Mouse (Mus musculus) thymus, postnatal 4 days (tissue): Measurements from ENCODE around the gene Slc24a3.
A peak's percentile ranks its signal among the peaks of the same experiment; 100 is the strongest.

Source experiments
- DNase-seq: peaks from one replicate; pipeline ENCODE4 v3.0.0; 2021

The Slc24a3 gene

DNA sequence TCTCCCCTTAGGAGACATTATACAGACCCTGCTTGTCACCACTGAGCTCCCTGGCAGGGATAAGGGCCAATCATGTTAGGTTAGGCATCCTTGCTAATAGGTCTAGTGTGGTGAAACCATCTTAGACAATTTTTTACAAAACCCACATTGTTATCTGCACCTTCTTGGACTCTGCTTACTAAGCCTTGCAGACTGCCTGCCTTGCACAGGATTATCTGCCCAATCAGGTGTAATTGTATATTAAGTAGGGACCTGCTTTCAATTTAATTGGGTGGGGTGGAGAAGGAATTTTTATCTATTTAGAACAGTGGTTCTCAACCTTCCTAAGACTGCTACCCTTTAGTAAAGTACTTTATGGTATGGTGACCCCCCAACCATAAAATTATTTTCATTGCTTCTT lies 394.9 kb downstream of the Slc24a3 start:
- DNase-seq: no peak

DNA sequence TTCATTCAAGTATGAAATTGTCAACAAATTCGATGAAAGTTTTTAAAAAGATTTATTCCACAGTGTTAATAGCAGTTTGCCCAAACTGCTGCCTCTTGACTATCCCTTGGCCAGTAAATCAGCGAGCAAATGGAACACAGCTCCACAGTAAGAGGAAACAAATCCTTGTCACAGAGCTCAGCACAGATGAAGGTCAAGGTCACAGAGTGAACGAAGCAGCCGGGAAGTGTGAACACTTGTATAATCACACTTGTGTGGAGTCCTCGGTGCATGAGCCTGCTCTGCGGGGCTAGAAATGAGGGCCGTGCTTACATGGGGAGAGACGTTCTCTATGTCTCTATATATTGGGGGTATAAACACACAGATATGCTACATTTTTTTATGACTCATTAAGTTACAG lies 397.0 kb downstream of the Slc24a3 start:
- DNase-seq: no peak

DNA sequence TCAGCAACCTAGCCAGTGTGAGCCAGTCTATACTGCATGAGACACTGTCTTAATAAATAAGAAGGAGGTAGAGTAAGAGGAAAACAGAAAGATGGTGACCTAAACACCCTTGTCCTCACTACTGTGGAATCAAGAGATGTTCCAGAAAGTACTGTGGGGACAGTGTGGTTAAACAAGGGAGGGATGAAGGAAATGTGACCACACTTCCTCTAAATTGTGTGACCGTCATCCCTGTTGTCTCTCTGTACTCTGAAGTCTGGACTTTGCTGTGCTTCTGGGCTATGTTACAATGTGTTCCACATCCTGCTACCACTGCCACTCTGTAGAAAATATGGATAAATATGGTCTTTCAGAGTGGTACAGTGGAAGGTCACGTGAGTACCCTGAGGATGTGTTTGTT lies 399.4 kb downstream of the Slc24a3 start:
- no peak for DNase-seq

DNA sequence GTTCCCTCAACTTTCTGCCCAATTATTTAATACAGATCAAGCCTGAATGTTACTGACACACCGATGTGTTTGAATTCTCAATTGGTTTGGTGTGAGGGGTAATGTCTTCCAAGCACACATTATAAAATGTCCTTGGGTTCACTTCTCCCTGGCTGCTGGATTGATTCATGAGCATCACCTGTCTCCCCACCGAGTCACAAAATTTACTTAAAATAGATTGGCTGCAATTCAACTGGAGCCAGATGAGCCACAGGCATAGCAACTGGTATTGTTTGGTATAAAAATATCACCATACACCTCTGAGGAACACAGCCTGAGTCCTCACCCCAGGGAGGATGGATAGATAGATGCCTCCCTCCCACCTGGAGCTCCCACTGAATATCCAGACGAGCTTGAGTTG lies 404.4 kb downstream of the Slc24a3 start:
- no peak for DNase-seq

DNA sequence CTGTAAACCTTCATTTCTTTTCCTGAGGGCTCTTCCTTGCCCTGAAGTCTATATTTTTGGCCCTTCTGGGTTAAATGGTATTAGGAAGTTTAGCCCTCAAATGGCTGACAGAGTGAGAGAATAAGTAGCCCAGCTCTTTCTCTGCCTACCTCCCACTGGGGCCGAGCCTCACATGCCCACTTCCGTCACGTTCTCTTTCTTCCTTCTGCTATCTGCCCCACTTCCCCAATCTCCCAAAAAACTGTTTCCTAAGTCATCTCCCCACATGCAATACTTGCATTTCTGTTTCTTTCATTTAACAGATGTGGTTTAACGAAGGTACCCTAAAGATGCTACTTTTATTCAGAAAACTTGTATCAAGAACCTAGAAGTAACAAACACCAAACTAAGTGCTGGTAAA lies 406.6 kb downstream of the Slc24a3 start:
- DNase-seq: no peak

DNA sequence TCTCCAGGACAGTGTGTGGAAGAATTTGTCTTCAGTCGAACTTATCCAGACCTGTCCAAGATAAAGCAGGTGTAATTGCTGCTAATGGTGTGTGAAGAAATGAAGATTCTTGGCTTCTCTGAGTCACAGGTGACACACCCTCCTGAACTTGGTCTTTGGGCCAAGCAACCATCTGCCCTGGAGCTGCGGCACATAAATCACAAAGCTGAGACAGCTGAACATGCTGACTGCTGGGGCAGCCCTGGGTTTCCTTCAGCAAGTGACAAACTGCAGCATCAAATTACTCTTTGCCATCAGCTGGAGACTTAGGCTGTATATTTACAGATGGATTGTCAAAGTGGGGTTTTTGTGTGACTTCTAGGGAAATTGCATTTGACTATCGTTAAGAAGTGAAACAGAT lies 415.5 kb downstream of the Slc24a3 start:
- no peak for DNase-seq

DNA sequence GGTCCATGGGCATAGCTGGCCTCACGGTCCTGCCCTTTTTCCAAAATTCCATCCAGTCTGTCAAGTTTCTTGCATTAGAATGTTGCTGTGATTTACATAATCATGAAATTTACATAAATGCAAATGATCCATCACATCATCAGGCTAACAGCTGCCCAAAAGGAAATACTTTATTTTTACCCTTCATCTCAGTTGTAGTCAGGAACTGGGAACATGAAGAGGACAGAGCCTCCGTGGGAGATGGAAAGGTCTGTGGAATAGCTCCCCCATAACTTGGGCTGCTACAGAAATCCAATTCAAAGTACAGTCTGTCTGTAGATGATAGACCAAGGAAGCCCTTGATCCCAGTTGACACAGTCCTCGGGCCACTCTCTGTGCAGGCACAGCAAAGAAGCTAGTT lies 417.9 kb downstream of the Slc24a3 start:
- no peak for DNase-seq

DNA sequence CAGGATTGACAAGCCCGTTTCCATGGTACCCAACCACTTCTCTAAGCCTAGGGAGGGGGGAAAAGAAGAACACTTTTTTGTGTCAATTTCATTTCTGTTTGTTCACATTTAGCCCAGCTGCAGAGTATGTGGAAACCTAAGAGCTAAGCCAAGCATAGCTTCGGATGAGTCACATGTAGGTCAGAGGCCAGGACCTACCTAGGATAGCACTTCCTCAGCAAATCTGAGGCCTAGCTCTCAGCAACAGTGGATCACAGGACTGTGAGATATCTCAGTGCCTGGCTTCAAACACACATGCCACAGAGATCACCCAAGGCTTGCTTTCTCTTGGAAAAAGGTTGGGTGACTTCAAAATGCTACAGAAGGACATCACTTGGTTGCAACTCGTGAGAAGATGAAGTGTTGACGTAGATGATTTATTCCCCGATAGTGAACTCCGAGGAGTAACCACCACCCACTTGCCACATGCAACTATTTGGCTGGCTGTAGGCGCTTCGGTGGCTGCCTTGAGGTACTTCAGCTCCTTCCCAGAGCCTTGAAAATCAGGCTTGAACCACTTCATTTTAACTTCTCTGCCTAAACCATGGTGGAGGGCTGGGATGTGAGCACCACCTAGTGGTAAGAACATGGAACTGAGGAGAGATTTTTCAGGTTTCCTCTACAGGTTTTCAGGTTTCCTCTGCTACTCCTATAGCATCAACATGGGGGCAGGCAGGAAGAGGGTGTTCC lies 420.6 kb downstream of the Slc24a3 start:
- peak; percentile 12 for DNase-seq

DNA sequence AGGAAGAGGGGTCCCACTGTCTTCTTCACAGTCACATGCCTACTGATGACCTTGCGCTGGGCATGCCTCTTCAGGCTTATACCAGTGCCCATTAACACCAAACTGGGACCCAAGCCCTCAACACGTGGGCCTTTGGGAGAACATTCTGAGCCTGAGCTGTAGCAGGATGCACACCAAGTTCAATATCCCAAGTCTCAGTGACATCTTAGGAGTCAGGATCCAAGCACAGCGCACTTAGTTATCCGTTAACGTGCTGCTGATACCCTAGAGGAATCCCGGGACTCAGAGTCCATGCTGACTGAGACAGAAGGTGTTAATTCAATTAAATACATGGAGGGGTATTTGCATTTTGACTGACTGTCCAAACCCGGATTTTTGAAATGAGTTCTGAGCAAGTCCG lies 424.3 kb downstream of the Slc24a3 start:
- no peak for DNase-seq

DNA sequence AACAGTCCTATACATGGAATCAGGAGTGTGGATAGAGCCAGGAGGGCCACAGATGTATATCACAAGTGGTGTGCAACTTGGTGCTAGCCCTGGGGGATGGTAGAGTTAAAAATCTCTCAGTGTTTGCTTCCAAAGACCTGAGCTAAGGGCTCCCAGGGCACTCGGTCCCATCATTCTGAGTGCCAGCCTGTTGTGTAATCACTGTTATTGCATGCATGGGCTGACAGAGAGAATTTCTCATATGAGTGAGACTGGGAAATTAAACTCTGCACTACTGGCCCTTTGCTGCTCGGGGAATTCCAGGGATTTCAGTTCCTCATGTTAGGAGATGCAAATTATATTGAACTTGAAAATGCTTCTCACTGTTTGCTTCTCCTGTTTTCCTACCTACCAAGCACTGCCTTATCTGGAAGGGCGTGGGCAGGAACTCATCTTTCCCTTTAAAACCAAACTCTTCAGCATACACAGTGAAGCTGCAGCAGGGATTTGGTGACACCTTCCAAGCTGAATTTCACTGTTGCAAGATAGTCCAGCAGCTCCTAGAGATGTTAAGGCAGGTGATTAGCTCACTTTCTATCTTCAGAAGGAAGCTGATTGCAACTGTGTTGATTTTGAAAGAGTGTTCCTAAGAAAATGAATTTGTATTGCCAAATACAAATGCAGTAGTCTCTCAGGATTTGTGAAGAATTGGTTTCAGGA lies 426.2 kb downstream of the Slc24a3 start:
- no peak for DNase-seq

DNA sequence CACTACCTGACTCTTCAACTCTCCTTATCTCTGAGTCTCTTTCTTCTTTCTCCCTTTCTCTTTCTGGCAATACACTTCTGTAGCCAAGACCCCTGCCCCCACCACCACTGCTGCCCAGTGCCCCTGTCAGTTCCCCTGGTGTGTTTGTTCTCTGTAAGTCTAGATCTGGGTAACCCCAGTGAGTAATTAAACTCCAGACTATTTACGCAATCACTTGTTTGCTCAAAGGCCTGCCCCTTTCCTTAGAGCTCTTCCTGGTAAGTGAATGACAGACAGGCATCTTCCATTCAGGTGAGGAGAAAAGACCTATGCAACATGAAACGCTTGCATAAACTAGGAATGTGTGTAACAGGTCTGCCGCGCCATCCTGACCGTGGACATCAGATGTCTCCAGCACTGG lies 430.3 kb downstream of the Slc24a3 start:
- DNase-seq: no peak

DNA sequence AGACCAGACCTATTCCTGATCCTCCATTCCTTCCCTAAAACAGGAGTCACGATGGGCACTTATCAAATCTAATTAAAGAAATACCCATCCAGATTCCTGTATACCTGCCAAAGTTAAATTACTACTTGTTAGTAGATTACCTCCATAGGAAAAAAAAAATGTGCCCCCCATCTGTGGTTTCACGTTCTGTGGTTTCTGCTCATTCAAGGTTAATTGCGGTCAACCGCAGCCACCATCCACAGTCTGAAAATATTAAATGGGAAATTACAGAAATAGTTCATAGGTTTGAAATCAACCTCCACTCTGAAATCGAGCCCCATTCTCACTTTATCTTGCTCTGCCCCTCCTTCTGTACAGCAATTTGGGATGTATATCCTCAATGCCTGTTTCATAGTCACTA lies 440.3 kb downstream of the Slc24a3 start:
- no peak for DNase-seq

DNA sequence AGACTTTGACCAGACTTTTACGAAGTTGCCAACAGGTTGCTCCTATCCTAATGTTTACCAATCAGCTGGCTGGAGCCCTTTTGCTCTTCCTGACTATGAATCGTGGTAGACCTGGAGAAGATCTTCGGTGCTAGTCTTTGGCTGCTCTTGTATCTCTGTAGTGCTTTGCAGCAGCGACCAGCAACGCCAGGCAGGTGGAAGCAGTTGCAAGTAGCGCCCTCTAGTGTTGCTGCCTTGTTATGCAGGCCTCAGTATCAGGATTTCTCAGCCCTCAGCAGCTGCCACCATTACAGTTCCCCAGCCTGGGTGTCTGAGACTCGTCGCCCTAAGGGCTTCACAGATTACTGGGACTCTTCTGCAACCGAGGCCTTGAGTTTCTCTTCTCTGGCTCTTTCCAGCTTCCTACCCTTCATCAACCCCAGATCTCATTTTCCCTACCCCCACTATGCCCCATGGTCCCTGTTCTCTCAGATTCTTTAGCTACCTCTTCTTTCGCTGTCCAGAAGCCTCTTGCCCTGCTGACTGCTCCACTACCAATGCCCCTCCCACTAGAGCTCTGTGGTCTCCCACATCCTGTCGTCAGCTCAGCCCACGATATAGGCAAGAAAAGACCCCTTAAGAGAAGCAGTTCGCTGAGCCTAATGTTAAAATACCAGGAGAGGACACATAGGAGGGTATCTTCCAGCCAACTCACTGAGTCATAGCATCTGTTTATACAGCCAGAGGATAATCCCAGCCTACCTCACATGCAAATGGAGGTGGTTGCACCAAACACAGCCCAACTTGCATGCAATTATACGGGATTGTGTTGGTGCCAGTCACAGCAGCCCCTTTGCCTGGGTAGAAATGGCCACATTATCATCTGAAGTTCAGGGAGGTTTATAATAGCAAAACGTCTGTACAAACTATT lies 443.5 kb downstream of the Slc24a3 start:
- peak; percentile 72 for DNase-seq

DNA sequence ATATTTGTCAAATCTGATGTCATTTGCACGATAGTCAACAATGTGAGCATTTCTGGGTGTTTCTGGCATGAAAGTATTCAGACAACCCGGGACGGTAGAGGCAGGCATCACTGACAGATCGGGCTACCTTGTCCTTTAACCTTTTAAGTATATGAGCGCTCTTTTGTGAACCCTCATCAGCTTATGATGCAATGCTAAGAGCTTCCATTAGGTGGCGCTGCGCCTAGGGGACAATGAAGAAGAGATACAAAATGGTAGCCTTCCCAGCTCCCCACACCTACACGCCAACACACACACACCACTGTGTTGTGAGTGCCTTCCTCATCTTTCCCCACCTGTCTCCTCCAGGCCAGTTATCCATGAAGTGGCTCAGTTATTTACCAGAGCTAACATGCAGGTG lies 445.4 kb downstream of the Slc24a3 start:
- DNase-seq: peak; percentile 39

DNA sequence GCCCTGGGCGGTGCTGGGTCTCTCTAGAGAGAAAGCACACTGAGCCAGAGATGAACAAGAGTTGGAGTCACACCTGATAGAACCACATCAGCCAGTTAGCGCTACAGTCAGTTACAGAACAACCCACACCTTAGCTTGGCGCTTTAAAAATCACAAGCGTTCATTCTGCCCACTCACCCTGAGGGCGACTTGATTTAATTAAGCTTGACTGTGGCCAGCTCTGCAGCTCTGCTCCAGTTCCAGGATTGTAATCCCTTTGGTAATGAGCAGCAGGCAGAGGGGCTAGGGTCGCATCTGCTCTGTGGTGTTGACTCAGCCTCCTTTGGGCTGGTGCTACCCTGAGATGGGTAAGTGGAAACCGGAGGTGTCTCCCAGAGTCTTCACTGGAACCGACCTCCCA lies 446.2 kb downstream of the Slc24a3 start:
- no peak for DNase-seq

DNA sequence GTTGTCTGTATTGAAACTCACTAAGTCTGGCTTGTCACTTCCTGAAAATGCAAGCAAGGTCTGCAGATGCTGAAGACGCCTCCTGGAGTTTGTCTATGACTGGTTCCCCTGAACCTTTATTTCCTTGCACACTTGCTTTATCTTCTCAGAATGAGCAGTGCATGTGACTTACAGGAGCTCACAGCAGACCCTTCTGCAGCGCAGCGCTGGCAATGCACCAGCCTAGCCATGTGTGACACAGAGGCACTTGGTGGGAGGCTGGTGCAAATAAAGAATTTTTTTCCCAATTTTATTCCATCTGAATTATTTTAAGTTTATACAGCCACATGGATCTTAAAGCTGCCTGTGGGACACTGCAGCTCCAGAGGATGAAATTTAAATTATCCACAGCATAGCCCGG lies 452.1 kb downstream of the Slc24a3 start:
- DNase-seq: no peak

DNA sequence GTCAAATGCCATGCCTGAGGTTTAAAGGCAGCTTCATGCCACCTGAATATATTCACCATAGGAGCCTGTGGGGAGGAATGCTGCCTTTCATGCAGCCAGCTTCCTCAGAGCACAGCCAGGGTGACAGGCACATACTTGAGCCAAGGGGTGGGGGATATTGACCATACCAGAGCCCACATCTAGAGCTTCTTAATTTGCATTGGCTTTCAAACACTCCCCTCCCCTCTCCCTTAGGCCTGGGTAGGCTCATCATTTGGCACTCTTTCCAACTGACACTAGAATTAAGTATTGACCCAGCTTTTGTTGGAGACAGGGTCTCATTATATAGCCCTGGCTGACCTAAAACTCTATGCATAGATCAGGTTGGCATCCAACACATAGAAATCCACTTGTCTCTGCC lies 453.2 kb downstream of the Slc24a3 start:
- DNase-seq: no peak

DNA sequence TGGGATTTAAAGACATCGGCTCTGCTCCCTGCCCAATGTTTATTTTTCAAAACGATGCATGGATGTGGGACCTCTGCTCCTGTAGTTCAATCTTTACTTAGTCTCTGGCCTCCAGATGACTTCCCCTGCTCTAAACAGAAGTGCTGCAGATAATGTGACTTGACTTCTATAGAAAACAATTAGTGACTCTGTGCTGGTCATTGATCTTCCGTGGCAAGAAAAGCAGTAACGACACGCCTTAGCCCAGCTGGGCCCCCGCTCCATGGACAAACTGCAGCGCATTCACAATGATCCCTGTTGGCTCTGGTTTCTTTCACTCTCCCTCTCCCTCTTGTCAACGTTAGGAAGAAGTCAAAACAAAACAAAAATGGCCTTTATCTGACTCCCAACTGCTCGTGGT lies 453.6 kb downstream of the Slc24a3 start:
- no peak for DNase-seq

DNA sequence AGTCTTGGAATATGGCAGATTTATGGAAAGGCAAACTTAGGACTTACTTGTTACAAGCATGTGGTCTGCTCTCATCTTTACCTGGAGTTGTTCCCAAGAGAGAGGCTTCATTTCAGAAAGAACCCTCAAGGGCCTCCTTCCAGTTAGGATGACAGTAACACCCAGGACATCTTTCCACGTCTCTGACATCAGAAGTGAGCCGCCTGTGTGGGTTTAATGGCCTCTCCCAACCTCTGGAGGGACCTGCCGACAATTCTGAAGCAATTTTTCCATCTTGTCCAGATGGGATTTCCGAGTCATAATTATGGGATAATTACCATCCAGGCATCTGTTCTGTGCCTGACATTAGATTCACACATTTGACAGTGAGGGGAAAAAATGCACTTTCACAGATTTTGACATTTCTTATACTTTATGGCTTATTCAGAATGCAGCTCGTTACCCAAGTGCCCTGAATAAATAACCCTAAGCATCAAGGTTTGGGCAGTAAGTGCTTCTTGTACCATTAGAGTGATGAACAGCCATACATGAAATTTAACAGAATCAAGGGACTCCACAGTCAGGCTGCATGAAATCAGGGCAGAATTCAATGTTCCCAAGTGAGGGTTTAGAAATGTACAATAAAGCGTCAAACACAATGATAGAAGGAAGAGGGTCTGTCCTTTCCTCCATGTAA lies 463.7 kb downstream of the Slc24a3 start:
- no peak for DNase-seq

DNA sequence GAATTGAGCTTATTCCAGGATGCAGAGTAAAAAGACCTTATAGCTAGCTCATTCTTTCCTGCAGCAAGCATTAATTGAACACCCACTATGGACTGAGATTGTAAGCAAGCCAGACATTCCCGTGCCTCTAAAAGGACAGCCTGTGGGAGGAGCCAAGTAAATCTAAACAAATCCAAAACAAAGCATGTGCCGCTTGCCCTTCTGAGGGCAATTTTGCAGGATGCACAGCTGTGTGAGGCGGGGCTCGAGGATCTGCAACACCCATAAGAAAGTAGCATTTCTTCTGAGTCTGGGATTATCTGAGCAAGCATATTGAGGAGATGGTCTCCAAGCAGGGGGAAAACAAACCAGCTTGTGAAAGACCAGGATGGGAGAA lies 464.2 kb downstream of the Slc24a3 start:
- no peak for DNase-seq

DNA sequence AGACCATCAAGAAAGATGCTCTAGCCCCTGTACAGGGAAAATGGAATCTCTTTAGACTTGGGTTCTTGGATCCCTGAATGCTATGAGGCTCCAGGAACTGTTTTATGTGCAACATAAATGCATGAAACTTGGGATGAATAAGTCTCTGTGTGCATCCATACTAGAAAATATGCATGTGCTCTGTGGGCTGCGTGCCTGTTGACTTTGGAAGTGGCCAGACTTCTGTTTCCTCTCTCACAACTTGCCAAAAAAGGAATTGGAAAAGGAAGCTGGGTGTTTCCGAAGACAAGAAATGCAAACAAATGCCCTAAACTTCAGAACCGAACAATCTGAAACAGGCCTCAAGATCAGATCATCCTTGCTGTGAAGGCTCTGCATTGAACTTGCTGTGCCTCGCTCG lies 466.3 kb downstream of the Slc24a3 start:
- DNase-seq: no peak

DNA sequence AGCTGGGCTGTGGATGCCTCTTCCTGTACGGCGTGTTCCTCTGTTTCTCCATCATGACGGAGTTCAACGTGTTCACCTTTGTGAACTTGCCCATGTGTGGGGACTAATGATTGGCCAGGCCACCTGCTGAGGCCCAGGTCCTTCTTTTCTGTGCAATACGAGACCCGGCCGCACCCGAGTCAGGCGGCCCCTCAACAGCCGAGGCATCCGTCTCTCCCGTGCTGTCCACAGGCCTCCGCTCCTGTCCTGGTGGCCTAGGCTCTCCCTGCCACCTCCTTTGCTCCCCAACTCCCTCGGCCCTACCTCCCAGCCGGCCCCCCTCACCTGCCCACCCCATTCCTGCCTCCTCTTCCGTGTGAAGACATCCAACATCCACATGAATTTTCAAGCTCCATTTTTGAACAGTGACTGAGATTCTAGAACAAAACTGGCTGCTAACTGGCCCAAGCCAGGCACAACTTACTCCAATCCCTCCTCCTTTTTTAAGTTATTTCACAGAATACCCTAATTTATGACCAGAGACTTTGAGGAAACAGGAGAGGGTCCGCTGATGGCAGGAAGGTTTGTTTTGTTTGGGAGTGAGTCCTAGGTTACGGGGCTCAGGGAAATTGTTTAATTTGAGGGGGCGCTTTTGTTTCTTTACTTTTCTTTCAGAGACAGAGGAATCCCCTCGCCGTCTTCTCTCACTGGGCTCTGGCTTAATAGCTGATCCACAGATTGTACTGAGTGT lies 472.9 kb downstream of the Slc24a3 start:
- DNase-seq: no peak
